Mouse (Mus musculus): ENCODE measurements around the gene Rflnb. TPM values are rescaled to one million over a fixed set of nuclear protein-coding genes. Genes with fewer than 3 reads are reported as not detected.
A peak's percentile ranks its signal among the peaks of the same experiment; 100 is the strongest.

The Rflnb gene
- polyA plus RNA-seq, 1 experiment from 2014 or later = 29.7 TPM

- Histone ChIP-seq H3K27me3 (replicated peaks; ENCODE audit: low read depth, poor library complexity, severe bottlenecking) (no peaks in the 10 kb centered on the region), H3K36me3 (replicated peaks) (peaks cover 13% of the 10 kb centered on the region), H3K4me3 (no peak overlapping the region), H3K4me1 (peaks cover 26% of the 10 kb centered on the region), H3K9me3 (no peaks in the 10 kb centered on the region), H3K27ac (replicated peaks) (no peak overlapping the region)
- DNase-seq (ENCODE audit: low spot score) = peak; percentile 9
- 31% methylated on average over 3 of the region's 3 CpGs for WGBS
These were observed 22.9 kb upstream of the Rflnb start for GRCm38 (mm10) chr11:76050509-76050908.

GRCm38 (mm10) chr11:76045367-76045766 lies 17.8 kb upstream of the Rflnb start:
- peaks cover 42% of the 10 kb centered on the region for H3K4me1 ChIP-seq
- 85% methylated on average over 6 of the region's 6 CpGs for WGBS
- H3K36me3 ChIP-seq (replicated peaks) = peaks cover 13% of the 10 kb centered on the region
- H3K27ac ChIP-seq (replicated peaks) = no peak overlapping the region
- H3K27me3 ChIP-seq (replicated peaks; ENCODE audit: low read depth, poor library complexity, severe bottlenecking) = no peaks in the 10 kb centered on the region
- no peaks in the 10 kb centered on the region for H3K9me3 ChIP-seq
- H3K4me3 ChIP-seq = no peak overlapping the region
- no peak for DNase-seq (ENCODE audit: low spot score)

- Histone ChIP-seq H3K27me3 (replicated peaks; ENCODE audit: low read depth, poor library complexity, severe bottlenecking) (no peaks in the 10 kb centered on the region), H3K4me3 (no peak overlapping the region), H3K4me1 (peaks cover 42% of the 10 kb centered on the region), H3K9me3 (no peaks in the 10 kb centered on the region), H3K36me3 (replicated peaks) (peaks cover 13% of the 10 kb centered on the region), H3K27ac (replicated peaks) (0 out of 2 replicates have a peak overlapping the region, but pooled peaks have one; percentile 4)
- 88% methylated on average over 6 of the region's 6 CpGs for WGBS
- no peak for DNase-seq (ENCODE audit: low spot score)
These were observed 16.9 kb upstream of the Rflnb start for GRCm38 (mm10) chr11:76044468-76044867.

GRCm38 (mm10) chr11:76042882-76043281 lies 15.3 kb upstream of the Rflnb start:
- no peak overlapping the region for H3K4me3 ChIP-seq
- H3K4me1 ChIP-seq = peaks cover 37% of the 10 kb centered on the region
- no peaks in the 10 kb centered on the region for H3K27me3 ChIP-seq (replicated peaks; ENCODE audit: low read depth, poor library complexity, severe bottlenecking)
- WGBS = 35% methylated on average over 5 of the region's 5 CpGs
- DNase-seq (ENCODE audit: low spot score) = no peak
- H3K27ac ChIP-seq (replicated peaks) = no peak overlapping the region
- H3K36me3 ChIP-seq (replicated peaks) = peaks cover 13% of the 10 kb centered on the region
- H3K9me3 ChIP-seq = no peaks in the 10 kb centered on the region

- Histone ChIP-seq H3K27ac (replicated peaks) (0 out of 2 replicates have a peak overlapping the region, but pooled peaks have one; percentile 15), H3K4me3 (no peak overlapping the region), H3K9me3 (no peaks in the 10 kb centered on the region), H3K36me3 (replicated peaks) (peaks cover 13% of the 10 kb centered on the region), H3K4me1 (peaks cover 37% of the 10 kb centered on the region), H3K27me3 (replicated peaks; ENCODE audit: low read depth, poor library complexity, severe bottlenecking) (no peaks in the 10 kb centered on the region)
- DNase-seq (ENCODE audit: low spot score) = no peak
- WGBS = 49% methylated on average over 10 of the region's 10 CpGs
These were observed 14.6 kb upstream of the Rflnb start for GRCm38 (mm10) chr11:76042041-76042638.

GRCm38 (mm10) chr11:76040761-76041376 lies 13.3 kb upstream of the Rflnb start:
- Histone ChIP-seq H3K4me1 (peaks cover 37% of the 10 kb centered on the region), H3K27ac (replicated peaks) (no peak overlapping the region), H3K27me3 (replicated peaks; ENCODE audit: low read depth, poor library complexity, severe bottlenecking) (no peaks in the 10 kb centered on the region), H3K4me3 (no peak overlapping the region), H3K36me3 (replicated peaks) (peaks cover 7% of the 10 kb centered on the region), H3K9me3 (no peaks in the 10 kb centered on the region)
- WGBS = 63% methylated on average over 4 of the region's 4 CpGs
- DNase-seq (ENCODE audit: low spot score) = no peak

- Histone ChIP-seq H3K27ac (replicated peaks) (no peak overlapping the region), H3K27me3 (replicated peaks; ENCODE audit: low read depth, poor library complexity, severe bottlenecking) (no peaks in the 10 kb centered on the region; the same call in 1 of the 2 replicates), H3K4me1 (peaks cover 41% of the 10 kb centered on the region), H3K4me3 (no peak overlapping the region), H3K36me3 (replicated peaks) (no peaks in the 10 kb centered on the region; the same call in 1 of the 2 replicates), H3K9me3 (no peaks in the 10 kb centered on the region)
- 89% methylated on average over 8 of the region's 8 CpGs for WGBS
- no peak for DNase-seq (ENCODE audit: low spot score)
These were observed 12.5 kb upstream of the Rflnb start for GRCm38 (mm10) chr11:76040106-76040505.

GRCm38 (mm10) chr11:76039271-76040053 lies 11.9 kb upstream of the Rflnb start:
- no peaks in the 10 kb centered on the region for H3K36me3 ChIP-seq (replicated peaks)
- WGBS = 93% methylated on average over 3 of the region's 3 CpGs
- H3K27me3 ChIP-seq (replicated peaks; ENCODE audit: low read depth, poor library complexity, severe bottlenecking) = no peaks in the 10 kb centered on the region; the same call in 1 of the 2 replicates
- peaks cover 43% of the 10 kb centered on the region for H3K4me1 ChIP-seq
- no peak overlapping the region for H3K27ac ChIP-seq (replicated peaks)
- no peak overlapping the region for H3K4me3 ChIP-seq
- H3K9me3 ChIP-seq = no peaks in the 10 kb centered on the region
- no peak for DNase-seq (ENCODE audit: low spot score)

GRCm38 (mm10) chr11:76037581-76038294 lies 10.2 kb upstream of the Rflnb start:
- no peaks in the 10 kb centered on the region for H3K36me3 ChIP-seq (replicated peaks)
- DNase-seq (ENCODE audit: low spot score) = no peak

GRCm38 (mm10) chr11:76035182-76035581 lies 7.6 kb upstream of the Rflnb start:
- 81% methylated on average over 8 of the region's 8 CpGs for WGBS
- Histone ChIP-seq H3K4me3 (no peak overlapping the region), H3K27me3 (replicated peaks; ENCODE audit: low read depth, poor library complexity, severe bottlenecking) (peaks cover 7% of the 10 kb centered on the region; the same call in 1 of the 2 replicates), H3K36me3 (replicated peaks) (no peaks in the 10 kb centered on the region), H3K4me1 (peaks cover 20% of the 10 kb centered on the region), H3K9me3 (no peaks in the 10 kb centered on the region), H3K27ac (replicated peaks) (no peak overlapping the region)
- DNase-seq (ENCODE audit: low spot score) = no peak

More at GRCm38 (mm10) chr11:76037581-76038294, 10.2 kb upstream of the Rflnb start:
- Histone ChIP-seq H3K27ac (replicated peaks) (no peak overlapping the region; the same call in 1 of the 2 replicates), H3K9me3 (no peaks in the 10 kb centered on the region), H3K4me3 (no peak overlapping the region), H3K4me1 (peaks cover 35% of the 10 kb centered on the region), H3K27me3 (replicated peaks; ENCODE audit: low read depth, poor library complexity, severe bottlenecking) (no peaks in the 10 kb centered on the region; the same call in 1 of the 2 replicates)
- 55% methylated on average over 6 of the region's 6 CpGs for WGBS

- WGBS = 77% methylated on average over 4 of the region's 4 CpGs
- H3K4me1 ChIP-seq = peaks cover 20% of the 10 kb centered on the region
- H3K36me3 ChIP-seq (replicated peaks) = no peaks in the 10 kb centered on the region
- no peak overlapping the region for H3K27ac ChIP-seq (replicated peaks)
- peaks cover 20% of the 10 kb centered on the region for H3K27me3 ChIP-seq (replicated peaks; ENCODE audit: low read depth, poor library complexity, severe bottlenecking)
- no peaks in the 10 kb centered on the region for H3K9me3 ChIP-seq
- DNase-seq (ENCODE audit: low spot score) = no peak
- no peak overlapping the region for H3K4me3 ChIP-seq
These were observed 6.3 kb upstream of the Rflnb start for GRCm38 (mm10) chr11:76033836-76034235.

- Histone ChIP-seq H3K9me3 (no peaks in the 10 kb centered on the region), H3K27ac (replicated peaks) (no peak overlapping the region), H3K4me3 (no peak overlapping the region), H3K27me3 (replicated peaks; ENCODE audit: low read depth, poor library complexity, severe bottlenecking) (peaks cover 24% of the 10 kb centered on the region), H3K36me3 (replicated peaks) (no peaks in the 10 kb centered on the region), H3K4me1 (peaks cover 21% of the 10 kb centered on the region)
- no peak for DNase-seq (ENCODE audit: low spot score)
- 82% methylated on average over 6 of the region's 6 CpGs for WGBS
These were observed 5.8 kb upstream of the Rflnb start for GRCm38 (mm10) chr11:76033359-76033758.

All from embryonic facial prominence, embryonic 10.5 days (tissue).